Mouse (Mus musculus): Measurements from ENCODE around the gene Actrt2. TPM values are rescaled to one million over a fixed set of nuclear protein-coding genes. Genes with fewer than 3 reads are reported as not detected.

Gene Actrt2
- total RNA-seq (2021), result not detected
- long read RNA-seq, experiment 1, result 0 reads
- long read RNA-seq, experiment 2, result 0 reads

DNA sequence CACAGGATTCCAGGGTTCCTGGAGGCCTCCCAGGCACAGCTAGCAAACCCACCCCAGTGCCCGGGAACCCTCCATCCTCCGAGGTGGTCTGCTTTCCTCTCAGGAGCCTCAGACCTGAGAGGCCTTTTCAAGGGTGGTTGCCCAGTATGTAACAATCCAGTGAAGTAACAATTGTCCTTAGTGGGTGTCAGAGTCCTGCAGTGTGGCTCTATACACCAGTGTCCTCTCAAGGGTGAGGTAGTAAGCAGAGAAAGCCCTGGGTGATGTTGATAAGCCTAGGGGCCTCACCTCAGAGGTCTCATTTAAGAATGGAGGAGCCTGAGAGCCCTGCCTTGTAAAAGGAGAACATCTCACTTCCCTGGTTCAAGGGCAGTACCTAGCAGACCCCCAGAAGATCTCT is at the start of gene Actrt2:
TSS of gene Actrt2 (minus strand) at position 101 of the 400 bp plus-strand sequence.
- DNase-seq (ENCODE audit: low spot score in 2 of 2), result no peak

DNA sequence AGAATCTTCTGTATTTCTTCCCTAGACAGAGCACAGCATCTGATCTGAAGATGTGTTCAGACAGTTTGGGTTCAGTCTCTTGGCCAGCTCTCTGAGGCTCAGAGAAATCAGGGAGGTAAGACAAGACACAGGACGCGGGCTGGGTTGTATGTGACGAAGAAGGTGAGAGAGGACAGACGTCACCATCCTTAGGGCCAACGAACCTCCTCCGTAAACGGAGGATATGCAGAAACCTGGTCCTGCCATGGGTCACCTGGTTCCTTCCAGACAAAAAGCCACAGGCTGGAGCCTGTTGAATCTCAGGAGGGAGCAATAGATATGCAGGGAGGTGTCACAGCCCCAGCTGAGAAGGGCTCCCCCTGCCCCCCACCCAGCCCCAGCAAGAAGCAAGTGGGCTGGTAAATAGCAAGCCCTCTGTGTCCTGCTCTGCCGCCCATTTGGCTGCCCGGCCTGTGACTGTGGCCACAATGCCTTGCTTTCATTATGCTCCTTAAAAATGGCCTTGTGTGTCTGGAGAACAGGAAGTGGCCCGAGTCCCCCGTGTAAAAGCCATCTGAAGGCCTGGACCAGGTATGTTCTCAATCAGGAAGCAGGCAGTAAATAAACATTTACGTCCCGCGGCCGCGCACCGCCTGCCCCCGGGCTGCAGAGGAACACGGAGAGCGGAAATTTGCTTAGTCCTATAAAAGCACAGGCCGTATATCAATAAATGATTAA is 41.9 kb upstream of the Actrt2 start:
- DNase-seq (ENCODE audit: low spot score in 2 of 2), result no peak

DNA sequence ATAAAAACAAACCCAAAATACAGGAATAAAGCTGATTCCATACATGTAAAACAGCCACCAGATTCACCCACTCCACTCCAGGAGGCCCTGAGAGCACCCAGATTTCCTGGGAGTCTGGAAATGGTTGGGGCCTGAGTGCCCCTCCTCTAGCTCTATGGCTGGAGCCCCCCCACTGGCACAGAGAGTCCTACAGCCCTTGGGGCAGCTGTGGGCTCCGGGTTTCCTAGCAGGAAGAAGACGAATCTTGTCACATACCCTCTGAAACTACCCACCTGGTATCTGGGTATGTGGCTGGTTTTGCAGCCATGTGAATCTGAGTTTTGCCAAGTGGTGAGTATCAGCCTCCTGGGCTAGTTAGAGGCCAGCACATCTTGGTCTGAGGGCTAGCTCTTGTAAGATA is 41.1 kb upstream of the Actrt2 start:
- DNase-seq (ENCODE audit: low spot score in 2 of 2), result no peak

DNA sequence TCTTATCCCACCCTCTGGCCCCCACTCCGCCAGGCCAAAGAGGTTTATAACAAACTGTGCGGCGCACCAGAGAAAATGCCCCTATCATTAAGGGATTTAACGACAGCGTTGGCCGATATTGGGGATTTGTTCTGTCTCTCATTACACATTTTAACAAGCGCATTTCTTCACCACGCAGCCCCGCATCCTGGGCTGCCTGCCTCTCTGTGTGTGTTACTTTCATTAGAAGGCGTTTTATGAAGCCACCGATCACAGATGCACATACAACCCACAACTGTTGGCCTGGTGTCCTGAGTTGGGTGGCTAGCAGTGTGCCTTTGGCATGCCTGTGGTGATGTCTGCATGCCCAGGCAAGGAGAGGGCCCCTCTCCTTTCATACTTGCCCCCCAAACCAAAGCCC is 40.6 kb upstream of the Actrt2 start:
- no peak for DNase-seq (ENCODE audit: low spot score in 2 of 2)

DNA sequence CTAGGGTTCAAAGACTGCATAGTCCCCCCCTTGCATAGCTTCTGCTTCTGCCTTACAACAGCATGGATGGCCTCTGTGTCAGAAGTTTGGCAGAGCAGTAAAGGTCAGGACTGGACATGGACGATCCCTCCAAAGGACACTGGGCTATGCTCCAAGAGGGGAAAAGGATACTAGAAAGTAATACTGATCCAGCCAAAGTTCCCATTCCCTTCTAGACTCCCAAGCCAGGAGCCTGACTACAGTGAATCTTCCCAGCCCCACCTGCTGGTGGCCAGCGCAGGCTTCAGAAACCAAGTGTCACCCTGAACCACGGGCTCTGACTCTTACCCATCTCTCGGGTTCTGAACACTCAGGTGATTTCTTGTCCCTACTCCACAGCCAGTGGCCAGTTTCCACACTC is 39.9 kb upstream of the Actrt2 start:
- no peak for DNase-seq (ENCODE audit: low spot score in 2 of 2)

DNA sequence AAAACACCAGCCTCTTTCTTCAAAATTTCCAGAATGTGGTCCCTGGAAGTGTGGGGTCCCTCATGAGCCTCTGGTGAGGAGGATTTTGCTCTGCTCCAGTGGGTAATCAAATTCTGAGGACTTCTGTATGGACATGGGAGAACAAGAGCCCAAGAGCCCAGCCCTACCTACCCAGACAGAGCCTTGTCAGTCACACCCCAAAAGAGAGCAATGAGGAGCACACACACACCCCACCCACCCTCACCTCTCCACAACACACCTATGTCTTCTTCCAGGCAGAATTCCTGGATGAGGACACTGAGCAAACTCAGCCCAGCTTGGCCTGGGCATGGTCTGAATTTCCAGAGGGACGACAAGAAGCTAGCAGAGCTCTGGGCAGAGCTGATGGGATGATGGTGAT is 38.8 kb upstream of the Actrt2 start:
- DNase-seq (ENCODE audit: low spot score in 2 of 2), result no peak

DNA sequence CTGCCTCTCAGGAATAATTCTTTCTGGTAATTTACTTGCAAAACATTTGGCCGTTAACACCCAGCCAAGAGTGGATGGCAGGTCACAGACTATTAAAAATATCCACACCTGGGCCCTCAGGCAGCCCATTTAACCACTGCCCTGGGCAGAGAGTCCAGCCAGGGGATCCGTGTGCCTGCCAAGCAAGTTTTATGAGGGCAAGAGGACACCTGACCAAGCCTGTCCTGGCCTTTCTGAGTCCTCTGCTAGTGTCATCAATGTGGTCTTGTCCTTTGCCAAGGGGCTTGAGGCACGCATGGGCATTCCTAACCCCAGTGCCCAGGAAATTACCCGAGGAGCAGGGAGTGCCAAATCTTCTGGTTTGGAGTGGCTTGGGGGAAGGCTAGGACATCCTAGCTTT is 38.0 kb upstream of the Actrt2 start:
- DNase-seq (ENCODE audit: low spot score in 2 of 2), result no peak

DNA sequence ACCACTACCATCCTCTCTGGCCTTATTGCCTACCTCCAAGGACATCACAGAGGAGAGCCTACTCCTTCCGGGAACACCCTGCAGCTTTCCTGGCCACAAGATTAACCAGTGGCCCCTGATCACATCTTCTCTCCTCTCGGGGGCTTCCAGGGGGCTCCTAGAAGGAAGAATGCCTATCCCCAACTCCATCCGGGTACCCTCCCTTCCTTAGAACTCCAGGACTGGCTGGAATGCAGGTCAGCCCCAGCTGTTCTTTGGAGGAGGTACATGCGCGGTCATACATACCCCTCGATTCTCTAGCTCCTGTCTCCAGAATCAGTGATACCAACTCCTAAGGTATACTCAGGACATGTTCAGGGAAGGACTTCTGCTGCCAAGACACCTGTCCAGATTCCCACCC is 37.4 kb upstream of the Actrt2 start:
- DNase-seq (ENCODE audit: low spot score in 2 of 2), result no peak

DNA sequence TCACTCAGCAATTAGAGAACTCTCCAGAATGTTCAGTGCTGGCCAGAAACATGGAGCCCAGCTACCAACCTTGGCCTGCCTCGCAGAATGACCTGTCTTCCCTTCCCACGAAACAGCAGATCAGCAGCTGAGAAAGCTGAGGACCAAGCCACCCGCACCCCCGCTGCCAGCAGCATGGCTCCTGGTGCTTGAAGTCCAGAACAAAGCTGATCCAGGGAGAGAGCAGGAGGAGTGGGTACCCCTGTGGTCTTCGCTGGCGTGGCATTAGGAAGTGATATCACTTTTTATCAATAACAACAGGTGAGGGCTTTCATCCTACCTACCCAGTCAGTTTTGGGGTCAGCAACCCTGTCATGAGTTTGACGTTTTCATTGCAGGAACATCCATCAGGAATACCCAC is 36.9 kb upstream of the Actrt2 start:
- DNase-seq (ENCODE audit: low spot score in 2 of 2), result no peak

DNA sequence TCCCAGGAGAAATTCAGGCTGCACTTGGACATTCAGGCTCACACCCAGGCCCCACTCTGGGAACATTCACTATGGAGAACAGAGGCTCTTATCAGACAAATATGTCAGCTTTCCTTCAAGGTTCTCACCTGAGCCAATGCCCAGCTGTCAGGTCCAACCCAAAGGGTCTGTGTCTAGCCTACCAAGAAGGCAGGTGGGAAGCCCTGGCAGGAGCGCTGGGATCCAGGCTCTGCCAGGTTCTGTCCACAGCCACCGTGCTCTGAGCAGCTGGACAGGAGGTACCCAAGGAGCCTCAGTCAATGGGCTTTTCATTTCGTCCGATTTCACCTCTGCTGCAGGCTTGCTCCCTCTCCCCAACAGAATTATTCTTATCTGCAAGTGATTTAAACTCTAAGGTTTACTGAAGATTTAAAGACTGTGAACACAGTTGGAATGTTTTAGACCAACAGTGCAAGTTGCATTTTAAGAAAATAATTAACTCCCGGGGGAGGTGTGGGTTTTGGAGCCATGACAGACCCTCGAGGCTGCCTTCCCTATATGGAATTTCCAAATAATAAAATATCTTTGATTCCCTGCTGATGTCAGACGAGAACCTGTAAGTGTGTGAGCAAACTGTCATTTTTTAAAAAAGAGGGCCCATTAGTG is 35.9 kb upstream of the Actrt2 start:
- no peak for DNase-seq (ENCODE audit: low spot score in 2 of 2)

DNA sequence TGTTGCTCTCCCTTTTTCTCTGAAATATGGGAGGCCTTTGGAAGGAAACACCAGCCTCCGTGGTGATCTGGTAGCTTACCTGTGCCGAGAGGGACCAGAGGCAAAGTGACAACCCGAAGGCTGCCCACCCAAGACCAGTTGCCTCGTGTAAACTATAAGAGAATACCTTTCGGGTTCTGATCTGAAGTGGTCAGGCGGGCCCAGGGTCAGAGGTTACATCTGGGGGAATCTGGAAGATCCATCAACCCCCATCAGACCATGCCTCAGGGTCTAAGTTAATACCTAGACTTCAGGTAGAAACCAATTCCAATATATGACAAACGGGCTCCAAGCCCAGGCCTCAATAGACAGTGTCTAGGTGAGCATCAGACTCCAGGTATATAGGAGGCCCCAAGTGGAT is 35.3 kb upstream of the Actrt2 start:
- no peak for DNase-seq (ENCODE audit: low spot score in 2 of 2)

DNA sequence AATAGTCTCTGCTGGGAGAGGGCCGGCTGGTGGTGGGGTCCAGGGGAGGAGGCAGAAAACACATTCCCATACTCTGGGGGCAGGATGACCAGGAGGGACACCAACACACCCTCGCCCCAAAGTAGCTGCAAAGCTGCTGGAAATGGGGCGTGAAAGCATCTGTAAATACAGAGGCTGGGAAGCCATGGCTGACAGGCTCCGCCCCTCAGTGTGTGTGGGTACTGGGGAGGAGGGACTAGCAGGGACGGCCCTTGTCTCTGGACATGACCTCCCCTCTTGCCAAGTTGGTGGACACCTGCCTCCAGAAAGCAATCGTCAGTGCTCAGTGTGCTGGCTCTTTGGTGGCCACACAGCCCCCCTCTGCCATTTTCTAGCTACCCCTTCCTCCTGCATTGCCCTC is 34.5 kb upstream of the Actrt2 start:
- no peak for DNase-seq (ENCODE audit: low spot score in 2 of 2)

DNA sequence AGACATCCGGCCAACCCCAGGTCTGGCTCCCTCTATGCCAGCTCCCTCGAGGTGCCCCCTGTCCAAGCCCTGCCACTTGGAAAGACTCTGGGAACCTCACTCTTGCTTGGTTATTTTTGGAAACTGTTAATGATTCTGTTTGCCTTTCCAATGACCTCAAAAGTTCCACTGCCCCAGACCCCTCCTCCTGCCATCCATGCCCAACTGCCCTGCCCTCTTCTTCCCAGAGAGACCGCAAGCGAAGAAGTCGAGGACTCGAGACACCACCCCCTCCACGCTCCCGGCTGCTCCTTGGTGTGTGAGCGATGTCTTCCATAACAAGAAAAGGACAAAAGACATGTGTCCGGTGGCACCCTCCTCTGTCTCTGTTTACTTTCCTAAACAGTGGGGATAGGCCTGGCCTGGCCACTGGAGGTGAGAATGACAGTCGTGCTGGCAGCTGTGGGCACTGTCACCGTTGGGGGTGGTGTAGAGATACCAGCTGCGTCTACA is 33.3 kb upstream of the Actrt2 start:
- no peak for DNase-seq (ENCODE audit: low spot score in 2 of 2)

DNA sequence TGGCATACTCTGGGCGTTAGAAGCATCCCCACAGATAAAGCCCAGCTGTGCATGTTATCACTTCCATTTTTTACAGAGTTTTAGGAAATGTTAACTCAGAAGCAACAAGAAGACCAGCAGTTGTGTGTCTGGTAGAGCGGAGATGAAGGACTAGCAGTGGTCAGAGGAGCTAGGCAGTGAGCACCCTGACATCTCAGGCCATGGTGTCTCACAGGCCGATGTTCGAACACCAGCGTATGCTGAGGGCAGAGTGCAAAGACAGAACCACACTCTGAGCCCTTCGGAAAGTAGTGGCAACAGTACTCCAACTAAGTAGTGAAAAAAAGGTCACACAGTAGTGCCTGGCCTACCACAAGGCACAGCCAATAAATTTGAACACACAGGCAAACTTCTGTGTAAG is 32.8 kb upstream of the Actrt2 start:
- DNase-seq (ENCODE audit: low spot score in 2 of 2), result no peak

DNA sequence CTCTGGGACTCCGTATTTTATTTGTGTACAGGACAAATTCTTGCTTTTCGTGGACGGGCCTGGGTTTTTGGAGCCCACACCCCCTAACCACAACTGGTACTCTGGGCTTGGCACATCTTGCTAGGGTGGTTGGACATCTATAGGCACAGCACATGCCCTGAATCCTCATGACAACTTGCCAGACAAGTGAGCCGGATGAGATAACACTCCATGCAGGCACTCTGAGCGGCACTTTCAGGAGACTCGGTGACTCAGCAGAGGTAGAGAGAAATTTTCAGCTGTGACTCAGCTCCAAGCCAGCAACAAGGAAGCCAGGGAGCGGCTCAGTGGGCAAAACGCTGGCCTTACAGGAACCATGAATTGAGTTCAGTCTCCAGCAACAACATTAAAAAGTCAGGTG is 31.6 kb upstream of the Actrt2 start:
- no peak for DNase-seq (ENCODE audit: low spot score in 2 of 2)

DNA sequence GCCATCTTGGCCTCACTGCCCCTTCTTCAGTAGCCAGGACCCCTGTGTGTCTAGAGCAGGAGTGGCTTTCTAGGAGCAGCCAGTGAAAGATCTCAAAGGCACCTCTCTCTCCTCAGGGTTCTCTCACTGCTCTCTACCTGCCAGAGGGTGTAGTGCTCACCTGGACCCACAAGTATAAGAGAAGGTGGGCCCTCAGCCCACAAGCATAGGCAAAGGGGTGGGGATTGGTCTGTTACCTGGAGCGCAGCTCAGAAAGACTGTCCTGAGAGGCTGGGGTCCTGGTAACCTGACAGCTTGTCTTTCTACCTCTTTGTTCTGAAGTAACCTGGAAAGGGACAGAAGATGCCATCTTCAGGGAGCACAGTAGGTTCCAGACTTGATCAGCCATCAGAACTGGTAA is 31.0 kb upstream of the Actrt2 start:
- DNase-seq (ENCODE audit: low spot score in 2 of 2), result no peak

DNA sequence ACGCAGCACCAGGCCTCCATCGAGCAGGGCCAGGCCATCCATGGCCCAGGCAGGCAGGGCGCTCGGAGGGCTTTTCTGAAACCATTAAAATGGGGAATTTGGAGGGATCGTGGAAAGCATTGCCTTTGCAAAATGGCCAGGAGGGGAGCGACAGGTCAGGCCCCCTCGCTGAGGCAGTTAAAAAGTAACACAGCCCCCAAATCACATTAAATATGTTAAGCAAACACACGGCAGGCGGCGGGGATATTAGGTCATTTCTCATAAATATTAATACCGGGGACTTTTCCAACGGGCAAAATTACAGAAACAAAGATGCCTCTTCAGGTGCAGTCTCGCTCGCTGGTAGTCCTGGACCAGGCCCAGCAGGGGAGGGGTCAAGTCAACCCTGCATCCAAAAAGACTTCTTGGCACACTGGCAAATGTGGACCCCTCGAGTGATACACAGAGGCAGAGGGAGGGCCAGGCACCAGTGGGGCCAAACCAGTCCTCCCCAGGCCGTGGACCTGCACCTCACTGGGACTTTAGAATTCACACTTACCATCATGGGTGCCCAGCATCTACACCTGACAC is 30.4 kb upstream of the Actrt2 start:
- DNase-seq (ENCODE audit: low spot score in 2 of 2), result no peak

DNA sequence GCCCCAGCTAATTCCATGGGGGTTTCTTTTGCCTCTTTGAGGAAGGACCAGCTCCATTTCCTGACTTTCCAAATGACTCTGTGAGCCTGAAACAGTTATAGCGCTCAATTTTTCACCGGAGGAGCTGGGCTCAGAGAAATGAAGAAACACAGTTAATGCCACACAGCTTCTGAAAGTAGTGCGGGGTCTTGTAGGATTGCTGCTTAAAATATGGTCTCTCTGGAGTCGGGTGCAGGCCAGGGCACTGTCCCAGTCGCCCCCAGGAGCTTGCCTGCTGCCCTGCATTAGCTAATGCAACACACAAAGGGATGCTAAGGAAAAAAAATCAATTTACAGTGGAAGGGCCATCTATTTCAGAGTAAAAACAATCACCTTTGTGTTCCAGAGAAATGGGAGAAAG is 29.8 kb upstream of the Actrt2 start:
- no peak for DNase-seq (ENCODE audit: low spot score in 2 of 2)

DNA sequence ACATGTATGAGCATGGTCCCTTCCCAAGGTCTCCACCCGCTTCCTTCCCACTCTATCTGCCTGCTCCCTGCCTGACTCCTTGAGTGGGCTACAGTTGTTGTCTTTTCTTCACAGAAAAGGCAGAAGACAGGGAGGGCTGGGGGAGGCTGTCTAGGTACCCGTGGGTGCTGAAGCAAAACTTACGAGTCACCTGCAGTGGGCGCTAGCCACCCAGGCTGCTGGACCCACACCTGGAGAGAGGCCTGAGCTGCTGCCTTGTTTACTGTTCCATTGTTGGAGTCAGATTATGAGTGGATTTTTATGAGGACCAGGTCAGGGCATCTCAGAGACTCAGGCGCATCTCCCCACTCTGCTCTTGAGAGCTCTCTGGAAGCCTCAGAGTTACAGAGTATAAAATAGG is 28.9 kb upstream of the Actrt2 start:
- DNase-seq (ENCODE audit: low spot score in 2 of 2), result no peak

DNA sequence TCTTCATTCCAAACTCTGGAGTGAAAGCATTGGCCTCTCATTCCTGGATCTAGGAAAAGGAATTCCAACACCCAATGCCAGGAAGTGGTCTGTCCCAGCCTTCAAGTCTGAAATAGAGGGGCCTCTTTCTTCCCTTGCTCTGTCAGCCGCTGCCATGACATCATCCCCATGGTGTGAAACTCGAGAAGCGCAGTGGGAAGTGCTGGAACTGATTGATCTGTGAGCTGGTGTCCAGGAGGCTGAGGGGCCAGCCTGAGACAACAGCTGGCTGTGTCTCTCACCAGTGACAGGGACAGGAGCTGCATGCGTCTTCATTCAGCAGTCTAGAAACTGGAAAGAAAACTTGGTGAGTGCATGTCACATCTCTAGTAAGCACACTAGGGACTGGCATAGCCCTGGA is 28.5 kb upstream of the Actrt2 start:
- DNase-seq (ENCODE audit: low spot score in 2 of 2), result no peak

DNA sequence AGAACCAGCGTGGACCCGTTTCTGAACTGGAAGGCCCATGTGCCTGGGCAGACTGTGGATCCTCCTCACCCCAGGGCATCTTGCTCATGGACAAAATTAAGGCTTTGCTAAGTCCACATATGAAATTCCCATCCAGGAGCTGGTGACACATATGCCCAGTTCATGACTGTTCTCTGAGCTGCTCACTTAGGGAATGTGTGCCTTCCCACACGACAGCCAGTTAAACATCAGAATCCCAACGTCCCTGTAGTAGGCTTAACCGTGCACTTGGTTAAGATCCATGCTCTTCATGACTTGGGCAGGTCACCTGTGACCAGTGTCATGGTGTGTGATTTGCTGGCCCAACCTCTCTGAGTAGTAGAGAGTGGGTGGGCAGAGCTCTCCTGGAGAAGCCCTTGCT is 26.7 kb upstream of the Actrt2 start:
- no peak for DNase-seq (ENCODE audit: low spot score in 2 of 2)

DNA sequence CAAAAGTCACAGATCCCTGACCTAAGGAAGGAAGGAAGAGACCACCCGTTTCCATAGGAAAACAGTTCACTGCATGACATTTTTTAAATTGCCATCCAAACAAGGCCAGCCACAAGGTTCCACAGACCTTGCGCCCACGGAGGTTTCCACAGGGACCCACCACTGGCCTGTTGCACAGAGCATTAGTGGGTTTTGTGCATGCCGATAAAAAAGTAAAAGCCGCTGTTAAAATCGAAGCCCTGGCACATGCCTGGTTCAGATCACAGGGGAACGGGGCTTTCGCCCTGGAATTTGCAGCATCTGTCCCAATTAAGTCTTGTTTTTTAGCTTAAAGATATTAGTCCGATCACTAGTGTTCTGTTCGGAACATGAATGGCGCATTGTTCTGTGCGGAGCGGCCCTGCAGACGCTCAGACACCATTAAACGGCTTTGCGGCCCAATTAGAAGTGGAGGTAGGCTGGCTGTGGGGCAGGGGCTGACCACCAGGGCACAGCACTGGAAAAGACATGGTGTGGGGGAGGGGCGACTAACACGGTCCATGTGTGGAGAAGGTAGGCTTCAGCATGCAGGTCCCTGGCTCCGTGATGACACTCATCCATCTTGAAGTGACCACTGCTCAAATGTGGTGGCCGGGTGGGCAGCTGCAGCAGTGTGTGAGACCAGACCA is 25.8 kb upstream of the Actrt2 start:
- no peak for DNase-seq (ENCODE audit: low spot score in 2 of 2)
